Mouse (Mus musculus): ENCODE measurements at regions not wholly inside any gene's neighbourhood (a gene's known extent, or its start where the extent isn't known, plus 50 kb on each side); places are given as distances from the start of the nearest gene placed in this dataset.
A peak's percentile ranks its signal among the peaks of the same experiment; 100 is the strongest.

- no peak for DNase-seq (ENCODE audit: low read depth, low spot score)
Measured at GRCm38 (mm10) chr8:56476158-56476557, 74.7 kb downstream of the Cep44 start.

DNA sequence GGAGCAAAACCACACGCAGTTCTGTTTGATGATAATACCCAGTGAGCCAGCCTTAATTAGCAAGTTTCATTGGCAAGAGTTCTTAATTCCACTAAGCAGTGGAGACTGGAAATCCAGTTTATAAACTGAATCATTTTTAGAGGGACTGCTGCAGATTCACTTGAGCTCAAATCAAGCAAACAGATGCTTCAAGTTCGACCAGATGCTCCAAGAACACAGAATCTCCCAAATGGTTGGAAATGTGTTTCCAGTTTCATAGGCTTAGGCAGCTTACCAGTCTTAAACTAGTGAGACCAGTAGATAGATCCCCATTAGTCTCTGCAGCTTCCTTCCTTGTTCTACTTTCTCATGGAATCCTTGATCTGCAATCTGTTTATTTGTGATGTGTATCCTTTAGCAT is 75.7 kb downstream of the Cep44 start:
- DNase-seq (ENCODE audit: low read depth, low spot score) = peak; percentile 58

- DNase-seq (ENCODE audit: low read depth, low spot score) = no peak
Measured at GRCm38 (mm10) chr8:56474335-56474734, 76.5 kb downstream of the Cep44 start.

- no peak for DNase-seq (ENCODE audit: low read depth, low spot score)
Measured at GRCm38 (mm10) chr8:56465091-56465490, 85.8 kb downstream of the Cep44 start.

DNA sequence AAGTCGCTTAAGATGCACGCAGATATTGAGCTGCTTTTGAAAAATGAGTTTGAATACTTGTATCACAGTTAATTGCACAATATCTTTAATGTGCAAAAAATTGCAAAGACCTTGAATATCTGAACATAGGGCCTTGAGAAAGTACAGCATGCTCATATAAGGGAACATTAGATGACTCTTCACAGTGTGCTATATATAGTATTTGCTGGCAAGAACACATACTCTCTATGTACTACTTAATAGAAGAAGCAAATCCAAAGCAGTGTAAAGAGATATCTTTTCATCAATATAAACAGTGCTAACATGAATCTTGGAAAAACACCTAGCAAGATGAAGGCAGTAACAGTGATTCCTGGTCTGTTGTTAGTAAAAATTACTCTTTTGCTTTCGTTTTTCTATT is 99.9 kb downstream of the Cep44 start:
- no peak for DNase-seq (ENCODE audit: low read depth, low spot score)

DNA sequence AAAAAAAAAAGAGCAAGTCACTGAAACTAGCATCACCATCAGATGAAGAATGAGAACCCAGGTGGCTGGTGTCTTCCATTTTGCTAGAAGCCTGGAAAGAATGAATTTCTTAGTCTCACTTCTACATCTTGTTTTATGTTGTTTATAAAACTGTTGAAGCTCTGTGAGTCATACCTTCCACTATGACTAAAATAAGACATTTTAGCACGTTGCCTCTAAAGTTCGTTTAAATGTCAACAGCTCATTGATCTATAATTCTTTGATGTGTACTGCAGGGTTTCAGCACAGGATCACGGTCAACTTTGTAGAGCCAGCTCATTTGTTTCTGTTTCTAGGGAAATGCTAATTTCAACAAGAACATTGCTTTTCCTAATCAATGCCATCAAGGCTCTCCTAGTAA is 107.2 kb downstream of the Cep44 start:
- DNase-seq (ENCODE audit: low read depth, low spot score) = no peak

- DNase-seq (ENCODE audit: low read depth, low spot score) = no peak
Measured at GRCm38 (mm10) chr8:56439417-56439816, 111.4 kb downstream of the Cep44 start.

DNA sequence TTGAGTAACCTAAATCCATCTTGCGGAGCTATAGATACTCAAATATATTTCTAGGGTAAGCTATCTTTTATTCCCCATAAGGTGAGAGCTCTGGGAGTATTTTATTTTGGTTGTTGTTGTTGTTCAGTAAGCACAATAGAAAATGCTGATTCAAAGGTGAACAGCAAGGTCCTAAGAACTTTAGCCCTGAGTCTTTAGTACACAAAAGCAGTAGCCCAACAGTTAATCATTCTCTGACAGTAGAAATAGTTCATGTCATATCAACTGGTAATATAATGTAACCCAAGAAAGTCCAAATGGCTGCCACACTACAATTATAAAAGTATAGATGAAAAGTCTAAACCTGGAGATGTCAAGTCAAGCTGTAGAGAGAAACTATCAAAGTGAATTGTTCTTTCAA is 116.0 kb downstream of the Cep44 start:
- no peak for DNase-seq (ENCODE audit: low read depth, low spot score)

DNA sequence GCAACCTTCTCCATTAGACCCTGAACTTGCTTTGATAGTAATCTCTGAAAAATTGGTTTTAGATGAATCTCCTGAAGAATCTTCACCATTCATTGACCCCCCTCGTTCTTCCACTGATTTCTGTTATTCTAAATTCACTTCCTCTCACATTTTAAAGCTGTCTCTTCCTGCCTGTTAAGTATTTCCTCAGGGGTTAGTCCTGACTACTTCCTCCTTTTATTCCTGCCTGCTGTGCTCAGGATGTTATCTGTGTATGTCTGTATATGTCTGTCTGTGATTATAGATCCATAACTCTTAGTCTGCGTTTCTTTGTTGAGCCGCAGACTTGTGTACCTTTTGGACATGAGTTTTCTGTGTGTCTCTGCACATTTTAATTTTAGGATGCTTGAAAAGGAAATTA is 117.6 kb downstream of the Hpgd start:
- DNase-seq (ENCODE audit: low read depth, low spot score) = no peak

- DNase-seq (ENCODE audit: low read depth, low spot score) = no peak
Measured at GRCm38 (mm10) chr8:56410412-56410811, 116.0 kb downstream of the Hpgd start.

- DNase-seq (ENCODE audit: low read depth, low spot score) = no peak
Measured at GRCm38 (mm10) chr8:56407267-56407666, 112.9 kb downstream of the Hpgd start.

GRCm38 (mm10) chr8:56406317-56406716 is 111.9 kb downstream of the Hpgd start:
- DNase-seq (ENCODE audit: low read depth, low spot score) = no peak

DNA sequence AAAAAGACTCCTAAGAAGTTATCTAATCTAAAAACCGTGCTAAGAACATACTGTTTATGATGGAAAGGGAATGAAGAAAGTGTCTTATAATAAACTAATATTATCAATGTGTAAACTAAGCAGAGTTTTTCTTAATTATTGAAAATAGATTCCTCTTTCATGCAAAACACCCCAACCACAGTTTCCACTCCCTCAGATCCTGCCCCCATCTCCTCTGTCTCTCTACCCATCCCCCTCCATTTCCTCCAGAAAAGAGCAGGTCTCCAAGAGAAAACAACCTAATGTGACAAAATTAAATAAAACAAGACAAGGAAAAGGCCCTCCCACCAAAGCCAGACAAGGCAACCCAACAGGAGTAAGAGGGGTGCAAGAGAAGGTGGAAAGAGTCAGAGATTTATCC is 103.2 kb downstream of the Hpgd start:
- DNase-seq (ENCODE audit: low read depth, low spot score) = no peak

DNA sequence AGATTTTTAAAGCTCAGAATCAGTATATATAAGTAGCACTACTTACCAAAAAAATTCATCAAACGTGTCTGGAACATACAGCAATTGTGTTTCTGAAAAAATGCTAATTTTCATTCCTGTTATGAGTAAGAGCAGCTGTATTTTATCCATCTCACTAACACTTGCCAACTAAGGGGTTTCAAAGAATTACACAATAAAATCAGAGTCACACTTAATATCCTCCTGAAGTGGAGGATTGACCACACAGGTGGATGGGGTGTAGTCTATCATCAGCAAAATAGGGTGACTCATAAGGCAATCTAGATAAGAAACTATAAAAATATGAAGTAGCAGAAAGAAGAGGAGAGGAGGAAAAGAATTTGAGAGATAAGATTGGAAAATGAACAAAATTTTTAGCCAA is 102.0 kb downstream of the Hpgd start:
- no peak for DNase-seq (ENCODE audit: low read depth, low spot score)

GRCm38 (mm10) chr8:56392626-56393025 is 98.2 kb downstream of the Hpgd start:
- DNase-seq (ENCODE audit: low read depth, low spot score) = no peak

- DNase-seq (ENCODE audit: low read depth, low spot score) = no peak
Measured at GRCm38 (mm10) chr8:56392158-56392557, 97.8 kb downstream of the Hpgd start.
